Mouse (Mus musculus) cortical plate, adult 2 months (tissue): Measurements from ENCODE around the gene Adad2. TPM values are rescaled to one million over a fixed set of nuclear protein-coding genes. Genes with fewer than 3 reads are reported as not detected.

Source experiments
- H3K27ac ChIP-seq: fragments of 200-500 bp; 2 replicates; pipeline ENCODE4 v1.5.1; 2012; ENCODE audit warnings: low read length, control low read depth, inconsistent platforms; ENCODE audit not compliant: insufficient read depth
- H3K4me1 ChIP-seq: fragments of 200-500 bp; 2 replicates; pipeline ENCODE4 v1.6.1; 2011; ENCODE audit warnings: low read length; ENCODE audit not compliant: control insufficient read depth, insufficient read depth
- H3K4me3 ChIP-seq: fragments of 200-500 bp; 2 replicates; pipeline ENCODE4 v1.5.1; 2011; ENCODE audit warnings: mild to moderate bottlenecking, low read length, control low read depth; ENCODE audit not compliant: insufficient read depth
- CTCF ChIP-seq: fragments of 200-500 bp; IDR thresholded peaks from 2 replicates; pipeline ENCODE4 v1.5.1; 2011; ENCODE audit warnings: mild to moderate bottlenecking, control low read depth, low read length; ENCODE audit not compliant: insufficient read depth; ENCODE audit errors: extremely low read depth
- POLR2A ChIP-seq: fragments of 200-500 bp; IDR thresholded peaks from 2 replicates; pipeline ENCODE4 v1.6.1; 2011; ENCODE audit warnings: mild to moderate bottlenecking, low read length, control low read depth; ENCODE audit not compliant: insufficient read depth; ENCODE audit errors: extremely low read depth
- polyA plus RNA-seq: library from polyadenylated mRNA; depleted of rRNA; stranded (reverse); fragments of >200 nt; gene quantifications from 2 replicates; pipeline ENCODE4 v1.2.3, GENCODE M21; 2012

Gene Adad2
- polyA plus RNA-seq, 1 experiment: 0.23 TPM

DNA sequence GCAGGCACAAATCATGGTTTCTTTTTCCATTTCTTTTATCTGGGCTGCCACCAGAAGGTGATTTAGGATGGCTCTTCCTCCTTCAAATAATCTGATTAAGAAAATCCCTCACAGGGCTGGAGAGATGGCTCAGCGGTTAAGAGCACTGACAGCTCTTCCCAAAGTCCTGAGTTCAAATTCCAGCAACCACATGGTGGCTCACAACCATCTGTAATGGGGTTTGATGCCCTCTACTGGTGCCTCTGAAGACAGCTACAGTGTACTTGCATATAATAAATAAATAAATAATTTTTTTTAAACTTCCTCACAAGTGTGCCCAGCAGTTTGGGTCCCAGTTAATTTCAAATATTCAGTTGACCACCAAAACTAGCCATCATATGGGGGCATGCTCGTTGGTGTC lies 6.3 kb upstream of the Adad2 start:
- Histone ChIP-seq H3K27ac (no peak overlapping the region), H3K4me3 (no peak overlapping the region), H3K4me1 (peaks cover 3% of the 10 kb centered on the region)
- TF ChIP-seq CTCF (no peak), POLR2A (no peak)

GRCm38 (mm10) chr8:119615096-119615495 lies 2.5 kb downstream of the Adad2 start:
- Histone ChIP-seq H3K4me3 (no peak overlapping the region), H3K4me1 (no peaks in the 10 kb centered on the region), H3K27ac (no peak overlapping the region)
- TF ChIP-seq POLR2A (no peak), CTCF (no peak)

DNA sequence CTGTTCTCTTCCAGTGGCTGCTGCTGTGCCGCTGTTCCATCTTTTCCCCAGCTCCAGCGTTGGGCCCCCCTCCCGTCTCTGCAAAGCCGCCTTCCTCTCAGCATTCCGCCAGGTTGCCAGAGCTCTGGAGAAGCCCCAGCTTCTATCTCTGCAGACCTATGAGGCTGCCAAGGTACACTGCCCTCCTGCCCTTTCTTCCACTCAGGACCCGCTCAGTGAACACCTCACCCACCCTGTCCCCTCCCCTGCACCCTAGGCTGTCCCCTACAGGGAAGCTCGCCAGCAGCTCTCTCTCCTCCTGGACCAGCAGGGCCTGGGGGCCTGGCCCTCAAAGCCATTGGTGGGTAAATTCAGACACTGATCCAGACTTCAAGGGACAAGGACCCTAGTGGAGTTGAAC lies 3.8 kb downstream of the Adad2 start:
- no peak overlapping the region for H3K4me3 ChIP-seq
- no peak for TF ChIP-seq CTCF
- TF ChIP-seq POLR2A: no peak
- H3K27ac ChIP-seq: no peak overlapping the region
- H3K4me1 ChIP-seq: no peaks in the 10 kb centered on the region

- Histone ChIP-seq H3K4me1 (no peaks in the 10 kb centered on the region), H3K4me3 (no peak overlapping the region), H3K27ac (no peak overlapping the region)
- no peak for TF ChIP-seq POLR2A
- no peak for TF ChIP-seq CTCF
These were observed 4.3 kb downstream of the Adad2 start for GRCm38 (mm10) chr8:119616811-119617210.

- TF ChIP-seq CTCF: no peak
- TF ChIP-seq POLR2A: no peak
- no peaks in the 10 kb centered on the region for H3K4me1 ChIP-seq
- no peak overlapping the region for H3K27ac ChIP-seq
- no peak overlapping the region for H3K4me3 ChIP-seq
These were observed 5.0 kb downstream of the Adad2 start for GRCm38 (mm10) chr8:119617586-119617985.

DNA sequence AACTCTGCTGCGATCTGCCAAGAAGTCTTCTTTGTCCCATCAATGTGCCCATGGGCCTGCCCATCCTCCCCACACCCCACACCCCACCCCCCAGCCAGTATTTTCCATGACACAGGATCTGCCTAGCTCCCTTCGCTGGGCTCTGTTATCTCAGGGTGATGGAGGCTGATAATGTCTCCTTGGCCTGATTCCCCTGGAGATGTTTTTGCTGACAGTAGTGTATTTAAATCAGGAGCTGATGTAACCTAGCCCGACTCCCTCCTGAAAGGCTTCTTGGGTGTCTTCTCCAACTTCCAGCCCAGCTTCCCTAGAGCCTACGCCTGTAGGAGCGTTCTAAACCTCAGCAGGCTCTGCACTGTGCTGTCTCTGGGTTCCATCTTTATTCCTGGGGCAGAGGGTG lies 6.3 kb downstream of the Adad2 start:
- Histone ChIP-seq H3K4me1 (no peaks in the 10 kb centered on the region), H3K4me3 (no peak overlapping the region), H3K27ac (no peak overlapping the region)
- TF ChIP-seq CTCF (no peak), POLR2A (no peak)

DNA sequence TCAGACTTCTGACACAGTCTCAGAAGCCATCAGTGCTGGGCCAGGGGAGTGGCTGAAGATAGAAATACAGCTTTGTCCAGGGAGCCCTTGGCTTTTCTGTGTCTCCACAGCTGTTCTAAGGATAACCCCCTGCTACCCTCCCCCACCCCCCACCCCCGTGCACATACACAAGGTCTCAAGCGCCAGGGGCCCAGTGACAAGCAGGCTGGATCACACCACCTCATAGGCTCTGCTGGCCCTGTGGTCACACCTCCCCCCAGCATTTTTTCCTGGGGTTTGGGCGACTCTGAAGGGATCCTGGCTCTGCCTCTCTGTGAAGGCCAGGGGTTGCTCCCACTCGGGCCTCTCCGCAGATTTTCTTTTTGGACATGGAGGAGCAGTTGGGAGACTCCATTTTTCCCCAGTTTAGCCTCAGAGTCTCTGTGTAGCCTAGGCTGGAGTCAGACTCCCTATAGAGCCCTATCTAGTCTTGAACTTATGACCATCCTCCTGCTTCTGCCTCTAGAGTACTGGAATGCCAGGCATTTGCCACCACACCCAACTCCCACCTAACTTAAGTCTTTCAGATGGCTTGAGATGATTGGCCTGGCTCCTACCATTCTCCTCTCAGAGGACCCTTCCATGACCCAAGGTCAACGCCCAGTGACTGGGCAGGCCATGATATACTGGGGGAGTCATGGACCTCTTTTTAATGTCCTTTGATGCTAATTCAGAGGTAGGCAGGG lies 7.7 kb downstream of the Adad2 start:
- H3K4me3 ChIP-seq: no peak overlapping the region
- no peak overlapping the region for H3K27ac ChIP-seq
- TF ChIP-seq CTCF (no peak), POLR2A (no peak)
- no peaks in the 10 kb centered on the region for H3K4me1 ChIP-seq

DNA sequence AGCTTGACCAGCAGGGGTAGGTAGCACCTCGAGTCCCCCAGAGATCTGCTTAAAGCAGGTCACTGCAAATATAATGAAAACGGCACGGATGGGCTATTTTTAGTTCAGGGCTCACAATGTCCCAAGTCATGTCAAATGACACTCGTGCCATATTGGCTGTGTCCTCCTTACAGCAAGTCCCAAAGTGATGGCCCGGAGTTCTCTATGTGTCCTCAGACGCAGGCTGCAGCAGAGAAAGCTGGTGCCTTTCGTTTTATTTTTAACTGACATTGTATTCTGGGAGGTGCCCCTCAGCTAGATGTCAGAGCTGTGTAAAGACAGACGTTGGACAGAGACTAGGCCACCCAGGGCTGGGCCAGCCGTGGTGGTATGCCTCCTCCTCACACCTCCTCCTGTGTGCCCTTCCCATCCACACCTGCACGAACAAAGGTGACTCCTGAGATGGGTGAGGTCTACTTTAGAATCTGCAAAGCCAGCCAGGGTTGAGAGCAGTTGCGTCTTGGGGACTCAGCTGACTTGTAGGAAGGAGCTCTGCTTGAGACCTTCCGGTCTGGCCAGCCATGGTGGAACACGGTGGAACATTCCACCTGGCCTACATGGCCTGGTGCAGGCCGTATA lies 8.4 kb downstream of the Adad2 start:
- H3K4me3 ChIP-seq: no peak overlapping the region
- H3K27ac ChIP-seq: no peak overlapping the region
- no peaks in the 10 kb centered on the region for H3K4me1 ChIP-seq
- TF ChIP-seq POLR2A (no peak), CTCF (no peak)

- no peak for TF ChIP-seq POLR2A
- no peak for TF ChIP-seq CTCF
- no peaks in the 10 kb centered on the region for H3K4me1 ChIP-seq
- H3K27ac ChIP-seq: no peak overlapping the region
- H3K4me3 ChIP-seq: no peak overlapping the region
These were observed 10.0 kb downstream of the Adad2 start for GRCm38 (mm10) chr8:119622555-119622954.

- H3K4me1 ChIP-seq: no peaks in the 10 kb centered on the region
- no peak overlapping the region for H3K4me3 ChIP-seq
- TF ChIP-seq CTCF (no peak), POLR2A (no peak)
- no peak overlapping the region for H3K27ac ChIP-seq
These were observed 10.5 kb downstream of the Adad2 start for GRCm38 (mm10) chr8:119623061-119623460.

GRCm38 (mm10) chr8:119623744-119624143 lies 11.2 kb downstream of the Adad2 start:
- TF ChIP-seq CTCF (no peak), POLR2A (no peak)
- no peak overlapping the region for H3K4me3 ChIP-seq
- H3K4me1 ChIP-seq: no peaks in the 10 kb centered on the region
- H3K27ac ChIP-seq: no peak overlapping the region
